Mouse (Mus musculus) G1E (cell line): Measurements from ENCODE around the gene Vamp8. TPM values are rescaled to one million over a fixed set of nuclear protein-coding genes. Genes with fewer than 3 reads are reported as not detected.

Experiments
- ATAC-seq: 2 replicates; pipeline ENCODE4 v1.8.0; 2016; ENCODE audit warnings: mild to moderate bottlenecking; ENCODE audit not compliant: insufficient number of reproducible peaks, poor library complexity, low FRiP score, severe bottlenecking; ENCODE audit errors: extremely low read depth
- DNase-seq: peaks from one replicate; pipeline ENCODE4 v3.0.0; 2012; ENCODE audit warnings: low spot score
- H3K27me3 ChIP-seq: 2 replicates; pipeline ENCODE4 v1.6.1; 2012; ENCODE audit warnings: mild to moderate bottlenecking, low read length, inconsistent platforms; ENCODE audit not compliant: insufficient read depth
- H3K36me3 ChIP-seq: replicated peaks from 2 replicates; pipeline ENCODE3; 2012; ENCODE audit warnings: mild to moderate bottlenecking, inconsistent platforms
- H3K4me1 ChIP-seq: 2 replicates; pipeline ENCODE4 v1.6.1; 2012; ENCODE audit warnings: low read depth, low read length, inconsistent platforms, mixed read lengths; ENCODE audit not compliant: insufficient read depth
- H3K4me3 ChIP-seq: 2 replicates; pipeline ENCODE4 v1.5.1; 2012; ENCODE audit warnings: low read depth, mild to moderate bottlenecking, inconsistent platforms, low read length, moderate library complexity, mixed read lengths
- H3K9me3 ChIP-seq: replicated peaks from 2 replicates; pipeline ENCODE4 v1.6.1; 2012; ENCODE audit warnings: inconsistent platforms
- CTCF ChIP-seq: IDR thresholded peaks from 2 replicates; pipeline ENCODE4 v1.5.1; 2012; ENCODE audit warnings: low read depth, low read length, inconsistent platforms, mixed read lengths
- GATA1 ChIP-seq: IDR thresholded peaks from 2 replicates; pipeline ENCODE4 v1.6.1; 2012; ENCODE audit warnings: borderline replicate concordance, low read length, inconsistent platforms, mixed read lengths
- GATA2 ChIP-seq: IDR thresholded peaks from 2 replicates; pipeline ENCODE4 v1.6.1; 2012; ENCODE audit warnings: low read depth, low read length, inconsistent platforms, borderline replicate concordance
- POLR2AphosphoS5 ChIP-seq: IDR thresholded peaks from 2 replicates; pipeline ENCODE4 v1.6.1; 2012; ENCODE audit warnings: low read depth, low read length, inconsistent platforms; ENCODE audit not compliant: insufficient replicate concordance
- TAL1 ChIP-seq: conservative IDR thresholded peaks from 2 replicates; pipeline ENCODE4 v1.6.1; 2012; ENCODE audit warnings: low read depth, low read length, inconsistent platforms, mixed read lengths
- polyA plus RNA-seq: library from polyadenylated mRNA; stranded (reverse); fragments of >175 nt; gene quantifications from 2 replicates; pipeline ENCODE4 v1.2.3, GENCODE M21; 2012
- total RNA-seq, 2 experiments: library from RNA; stranded (forward) in 1 of 2; stranded (reverse) in 1 of 2; fragments of 200-1000 nt in 1 of 2; fragments of >200 nt in 1 of 2; fragmentation: Nextera tagmentation in 1 of 2; gene quantifications; 2 replicates each; pipeline ENCODE4 v1.2.3; 2014 to 2017

Vamp8 gene
- total and polyA plus RNA-seq, 3 experiments = 58.1 to 516 (median 261) TPM

GRCm38 (mm10) chr6:72429061-72429842 lies 38.7 kb upstream of the Vamp8 start:
- peaks cover 12% of the 10 kb centered on the region for H3K9me3 ChIP-seq
- no peaks in the 10 kb centered on the region for H3K27me3 ChIP-seq
- no peak for ATAC-seq
- no peak for DNase-seq
- H3K36me3 ChIP-seq = peaks cover 82% of the 10 kb centered on the region
- no peak overlapping the region for H3K4me3 ChIP-seq
- H3K4me1 ChIP-seq = peaks cover 5% of the 10 kb centered on the region; the same call in 1 of the 2 replicates
- TF ChIP-seq GATA1 = no peak
- no peak for TF ChIP-seq TAL1
- peak; percentile 17; the same call in 1 of the 2 replicates for TF ChIP-seq POLR2AphosphoS5

GRCm38 (mm10) chr6:72428036-72428435 lies 37.5 kb upstream of the Vamp8 start:
- TF ChIP-seq POLR2AphosphoS5 (no peak), CTCF (peak; percentile 64)
- no peak overlapping the region for H3K4me3 ChIP-seq
- H3K4me1 ChIP-seq = peaks cover 5% of the 10 kb centered on the region; the same call in 1 of the 2 replicates
- peaks cover 18% of the 10 kb centered on the region for H3K9me3 ChIP-seq
- H3K27me3 ChIP-seq = no peaks in the 10 kb centered on the region
- no peak; the same call in 1 of the 2 replicates for ATAC-seq
- peak; percentile 41 for DNase-seq
- peaks cover 85% of the 10 kb centered on the region for H3K36me3 ChIP-seq

GRCm38 (mm10) chr6:72425646-72426045 lies 35.1 kb upstream of the Vamp8 start:
- no peak for DNase-seq
- Histone ChIP-seq H3K4me3 (no peak overlapping the region), H3K9me3 (peaks cover 18% of the 10 kb centered on the region), H3K27me3 (no peaks in the 10 kb centered on the region), H3K4me1 (no peaks in the 10 kb centered on the region; the same call in 1 of the 2 replicates), H3K36me3 (peaks cover 87% of the 10 kb centered on the region)
- no peak for ATAC-seq
- no peak for TF ChIP-seq GATA1
- no peak for TF ChIP-seq POLR2AphosphoS5
- TF ChIP-seq TAL1 = no peak
- no peak for TF ChIP-seq GATA2
- TF ChIP-seq CTCF = no peak

- DNase-seq = no peak
- H3K36me3 ChIP-seq = peaks cover 92% of the 10 kb centered on the region
- H3K9me3 ChIP-seq = peaks cover 18% of the 10 kb centered on the region
- H3K4me1 ChIP-seq = peaks cover 13% of the 10 kb centered on the region
- no peaks in the 10 kb centered on the region for H3K27me3 ChIP-seq
- no peak overlapping the region for H3K4me3 ChIP-seq
- TF ChIP-seq POLR2AphosphoS5 (no peak), TAL1 (no peak), GATA2 (no peak), GATA1 (no peak), CTCF (no peak)
- ATAC-seq = no peak
Observed at GRCm38 (mm10) chr6:72420901-72421300, 30.4 kb upstream of the Vamp8 start.

GRCm38 (mm10) chr6:72419806-72420205 lies 29.3 kb upstream of the Vamp8 start:
- no peak for ATAC-seq
- no peaks in the 10 kb centered on the region for H3K27me3 ChIP-seq
- TF ChIP-seq GATA2 = no peak
- TF ChIP-seq POLR2AphosphoS5 = no peak
- no peak for TF ChIP-seq TAL1
- TF ChIP-seq GATA1 = no peak
- no peak for TF ChIP-seq CTCF
- DNase-seq = no peak
- H3K9me3 ChIP-seq = peaks cover 9% of the 10 kb centered on the region
- H3K36me3 ChIP-seq = peaks cover 91% of the 10 kb centered on the region
- no peak overlapping the region for H3K4me3 ChIP-seq
- H3K4me1 ChIP-seq = peaks cover 23% of the 10 kb centered on the region

GRCm38 (mm10) chr6:72418279-72418678 lies 27.8 kb upstream of the Vamp8 start:
- H3K4me1 ChIP-seq = peaks cover 36% of the 10 kb centered on the region
- peaks cover 75% of the 10 kb centered on the region for H3K36me3 ChIP-seq
- TF ChIP-seq TAL1 (no peak), GATA2 (no peak), CTCF (no peak), GATA1 (no peak), POLR2AphosphoS5 (no peak)
- ATAC-seq (no peak), DNase-seq (no peak)
- no peak overlapping the region for H3K4me3 ChIP-seq
- H3K9me3 ChIP-seq = no peaks in the 10 kb centered on the region
- H3K27me3 ChIP-seq = no peaks in the 10 kb centered on the region
